Mouse (Mus musculus) forebrain, embryonic 15.5 days (tissue): Measurements from ENCODE around the gene Pkd1. TPM values are rescaled to one million over a fixed set of nuclear protein-coding genes. Genes with fewer than 3 reads are reported as not detected.

ENCODE experiments used
- ATAC-seq: fragments of 200-750 bp; cut with Nextera tagmentation; replicated peaks from 2 replicates; pipeline ENCODE4 v1.8.0; 2017; ENCODE audit warnings: mild to moderate bottlenecking, moderate TSS enrichment, moderate library complexity
- H3K27ac ChIP-seq: fragments of 300-500 bp; sonication (generic); replicated peaks from 2 replicates; pipeline ENCODE4 v1.5.1; 2015; ENCODE audit warnings: mild to moderate bottlenecking, inconsistent platforms
- H3K27me3 ChIP-seq: fragments of 300-500 bp; sonication (generic); 2 replicates; pipeline ENCODE4 v1.6.1; 2015; ENCODE audit warnings: inconsistent platforms
- H3K36me3 ChIP-seq: fragments of 300-500 bp; sonication (generic); 2 replicates; pipeline ENCODE4 v1.6.1; 2015; ENCODE audit warnings: mild to moderate bottlenecking, inconsistent platforms
- H3K4me1 ChIP-seq: fragments of 300-500 bp; sonication (generic); 2 replicates; pipeline ENCODE4 v1.6.1; 2015; ENCODE audit warnings: inconsistent platforms
- H3K4me2 ChIP-seq: fragments of 300-500 bp; sonication (generic); replicated peaks from 2 replicates; pipeline ENCODE4 v1.6.1; 2015; ENCODE audit warnings: mild to moderate bottlenecking, inconsistent platforms
- H3K4me3 ChIP-seq: fragments of 300-500 bp; sonication (generic); 2 replicates; pipeline ENCODE4 v1.5.1; 2015; ENCODE audit warnings: mild to moderate bottlenecking, inconsistent platforms
- H3K9ac ChIP-seq: fragments of 300-500 bp; sonication (generic); replicated peaks from 2 replicates; pipeline ENCODE4 v1.6.1; 2015; ENCODE audit warnings: mild to moderate bottlenecking, inconsistent platforms
- H3K9me3 ChIP-seq: fragments of 300-500 bp; sonication (generic); 2 replicates; pipeline ENCODE4 v1.6.1; 2016; ENCODE audit warnings: inconsistent platforms
- WGBS: fragments of 180-500 bp; shearing (Covaris S2); methylation state at CpG from one replicate; pipeline ENCODE4 v1.1.7; 2015; ENCODE audit warnings: mixed read lengths; 5-methylcytosine and 5-hydroxymethylcytosine counted together
- polyA plus RNA-seq: library from polyadenylated mRNA; unstranded; fragments of >200 nt; fragmentation: Nextera tagmentation; extraction: Ambion mirVana; gene quantifications from 2 replicates; pipeline ENCODE4 v1.2.1, GENCODE M21; 2015

The Pkd1 gene
- polyA plus RNA-seq, 1 experiment from 2014 or later: 22.9 TPM

DNA sequence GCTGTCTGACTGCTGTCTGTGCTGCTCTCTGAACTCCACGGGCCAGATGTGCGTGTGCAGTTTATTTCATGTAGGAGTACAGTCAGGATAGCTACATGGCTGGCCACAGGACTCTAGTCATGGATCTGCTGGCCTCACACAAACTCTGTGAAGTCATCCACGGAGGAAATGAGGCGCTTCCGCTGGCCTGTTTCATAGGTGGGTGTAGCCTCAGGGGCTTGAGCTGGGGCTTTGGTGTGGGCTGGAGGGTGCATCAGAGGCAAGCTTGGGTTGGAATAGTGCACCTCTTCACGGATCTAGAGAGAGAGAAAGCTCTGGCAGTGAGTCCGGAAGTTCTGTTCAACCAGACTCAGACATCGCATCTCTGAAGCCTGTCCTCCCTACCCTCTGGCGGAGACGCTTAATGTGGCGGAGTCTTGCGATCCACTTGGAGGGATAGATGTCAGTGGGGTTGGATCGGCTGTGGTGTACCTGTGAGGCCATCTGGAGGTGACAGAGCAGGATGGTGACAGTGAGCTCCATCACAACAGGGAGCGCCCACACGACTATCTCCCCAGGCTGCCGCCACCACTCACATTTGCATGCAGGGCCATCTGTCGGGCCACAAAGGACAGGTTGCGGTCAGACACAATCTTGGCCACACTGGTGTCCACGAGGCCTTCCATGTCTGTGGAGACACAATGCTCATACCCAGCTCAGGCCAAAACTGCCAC is 47.0 kb downstream of the Pkd1 start:
- Histone ChIP-seq H3K4me1 (no peaks in the 10 kb centered on the region), H3K36me3 (peaks cover 86% of the 10 kb centered on the region), H3K27me3 (no peaks in the 10 kb centered on the region), H3K4me3 (no peak overlapping the region), H3K4me2 (no peak overlapping the region), H3K27ac (no peak overlapping the region), H3K9ac (no peak overlapping the region), H3K9me3 (no peaks in the 10 kb centered on the region)
- 89% methylated on average over 19 of the region's 19 CpGs for whole genome bisulfite sequencing
- ATAC-seq: no peak

DNA sequence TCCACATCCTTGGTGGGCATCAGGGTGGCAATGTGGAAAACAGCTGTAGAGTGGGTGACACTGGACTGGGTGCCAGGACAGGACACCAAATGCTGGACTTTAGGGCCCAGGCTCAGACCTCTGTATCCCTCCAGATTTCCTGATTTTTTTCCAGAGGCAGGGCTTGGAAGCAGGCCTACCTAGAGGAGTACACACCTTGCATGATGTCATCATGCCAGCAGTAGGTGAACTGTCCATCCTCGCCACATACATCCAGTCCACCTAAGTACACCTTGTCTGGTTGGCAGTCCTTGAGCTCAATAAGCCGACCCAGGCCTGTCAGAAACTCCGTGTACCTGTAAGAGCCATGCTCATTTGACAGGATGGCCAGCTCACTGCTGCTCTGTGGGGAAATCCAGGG is 48.4 kb downstream of the Pkd1 start:
- H3K4me2 ChIP-seq: no peak overlapping the region
- ATAC-seq: no peak
- no peak overlapping the region for H3K27ac ChIP-seq
- no peaks in the 10 kb centered on the region for H3K27me3 ChIP-seq
- no peak overlapping the region for H3K4me3 ChIP-seq
- 87% methylated on average over 3 of the region's 3 CpGs for WGBS
- H3K4me1 ChIP-seq: no peaks in the 10 kb centered on the region
- H3K36me3 ChIP-seq: peaks cover 87% of the 10 kb centered on the region
- no peaks in the 10 kb centered on the region for H3K9me3 ChIP-seq
- H3K9ac ChIP-seq: no peak overlapping the region

GRCm38 (mm10) chr17:24600502-24600901 is 50.9 kb downstream of the Pkd1 start:
- no peak for ATAC-seq
- Histone ChIP-seq H3K4me1 (no peaks in the 10 kb centered on the region), H3K27me3 (no peaks in the 10 kb centered on the region), H3K27ac (no peak overlapping the region), H3K9ac (no peak overlapping the region), H3K36me3 (peaks cover 82% of the 10 kb centered on the region), H3K9me3 (no peaks in the 10 kb centered on the region), H3K4me2 (no peak overlapping the region), H3K4me3 (no peak overlapping the region)
- 98% methylated on average over 4 of the region's 4 CpGs for WGBS

GRCm38 (mm10) chr17:24603961-24604360 is 54.3 kb downstream of the Pkd1 start:
- WGBS: 95% methylated on average over 8 of the region's 8 CpGs
- no peak overlapping the region for H3K27ac ChIP-seq
- H3K9ac ChIP-seq: no peak overlapping the region
- H3K9me3 ChIP-seq: no peaks in the 10 kb centered on the region
- peaks cover 78% of the 10 kb centered on the region for H3K36me3 ChIP-seq
- no peaks in the 10 kb centered on the region for H3K27me3 ChIP-seq
- no peak overlapping the region for H3K4me2 ChIP-seq
- no peaks in the 10 kb centered on the region for H3K4me1 ChIP-seq
- no peak for ATAC-seq
- H3K4me3 ChIP-seq: no peak overlapping the region

- no peaks in the 10 kb centered on the region for H3K4me1 ChIP-seq
- no peak overlapping the region for H3K4me3 ChIP-seq
- H3K4me2 ChIP-seq: no peak overlapping the region
- H3K36me3 ChIP-seq: peaks cover 74% of the 10 kb centered on the region
- no peak for ATAC-seq
- H3K9me3 ChIP-seq: no peaks in the 10 kb centered on the region
- 93% methylated on average over 3 of the region's 3 CpGs for WGBS
- H3K27me3 ChIP-seq: no peaks in the 10 kb centered on the region
- H3K27ac ChIP-seq: no peak overlapping the region
- no peak overlapping the region for H3K9ac ChIP-seq
Measured at GRCm38 (mm10) chr17:24604557-24604956, 54.9 kb downstream of the Pkd1 start.

- Histone ChIP-seq H3K27me3 (no peaks in the 10 kb centered on the region), H3K9me3 (no peaks in the 10 kb centered on the region), H3K36me3 (peaks cover 60% of the 10 kb centered on the region), H3K4me2 (no peak overlapping the region), H3K4me3 (no peak overlapping the region), H3K27ac (no peak overlapping the region), H3K4me1 (no peaks in the 10 kb centered on the region), H3K9ac (no peak overlapping the region)
- WGBS: 90% methylated on average over 4 of the region's 4 CpGs
- ATAC-seq: no peak
Measured at GRCm38 (mm10) chr17:24608370-24608769, 58.7 kb downstream of the Pkd1 start.

- WGBS: 94% methylated on average over 8 of the region's 8 CpGs
- no peak overlapping the region for H3K9ac ChIP-seq
- H3K4me2 ChIP-seq: no peak overlapping the region
- H3K4me3 ChIP-seq: no peak overlapping the region
- H3K9me3 ChIP-seq: no peaks in the 10 kb centered on the region
- H3K36me3 ChIP-seq: peaks cover 63% of the 10 kb centered on the region
- no peaks in the 10 kb centered on the region for H3K27me3 ChIP-seq
- no peak overlapping the region for H3K27ac ChIP-seq
- no peak for ATAC-seq
- H3K4me1 ChIP-seq: no peaks in the 10 kb centered on the region
Measured at GRCm38 (mm10) chr17:24608874-24609273, 59.2 kb downstream of the Pkd1 start.

DNA sequence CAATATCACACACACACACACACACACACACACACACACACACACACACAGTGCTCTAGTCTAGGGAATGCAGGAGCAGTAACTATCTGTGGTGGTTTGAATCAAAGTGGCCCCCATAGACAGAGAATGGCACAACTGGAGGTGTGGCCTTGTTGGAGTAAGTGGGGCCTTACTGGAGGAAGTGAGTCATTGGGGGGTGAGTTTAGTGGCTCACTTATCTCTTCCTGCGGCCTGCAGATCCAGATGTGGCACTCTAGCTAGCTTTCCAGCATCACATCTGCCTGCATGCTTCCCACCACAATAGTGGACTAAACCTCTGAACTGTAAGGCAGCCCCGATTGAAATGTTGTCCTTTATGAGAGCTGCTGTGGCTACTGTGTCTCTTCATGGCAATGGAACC is 61.1 kb downstream of the Pkd1 start:
- no peak for ATAC-seq
- Histone ChIP-seq H3K27ac (no peak overlapping the region), H3K27me3 (no peaks in the 10 kb centered on the region), H3K9me3 (no peaks in the 10 kb centered on the region), H3K4me3 (no peak overlapping the region), H3K4me1 (no peaks in the 10 kb centered on the region), H3K36me3 (peaks cover 64% of the 10 kb centered on the region), H3K9ac (no peak overlapping the region), H3K4me2 (no peak overlapping the region)
- 100% methylated on average over 2 of the region's 2 CpGs for WGBS

- Histone ChIP-seq H3K27me3 (no peaks in the 10 kb centered on the region), H3K27ac (no peak overlapping the region), H3K36me3 (peaks cover 83% of the 10 kb centered on the region), H3K9ac (no peak overlapping the region), H3K4me3 (no peak overlapping the region), H3K9me3 (no peaks in the 10 kb centered on the region), H3K4me1 (no peaks in the 10 kb centered on the region), H3K4me2 (no peak overlapping the region)
- ATAC-seq: no peak
- 89% methylated on average over 14 of the region's 14 CpGs for WGBS
Measured at GRCm38 (mm10) chr17:24617561-24618194, 68.0 kb downstream of the Pkd1 start.

DNA sequence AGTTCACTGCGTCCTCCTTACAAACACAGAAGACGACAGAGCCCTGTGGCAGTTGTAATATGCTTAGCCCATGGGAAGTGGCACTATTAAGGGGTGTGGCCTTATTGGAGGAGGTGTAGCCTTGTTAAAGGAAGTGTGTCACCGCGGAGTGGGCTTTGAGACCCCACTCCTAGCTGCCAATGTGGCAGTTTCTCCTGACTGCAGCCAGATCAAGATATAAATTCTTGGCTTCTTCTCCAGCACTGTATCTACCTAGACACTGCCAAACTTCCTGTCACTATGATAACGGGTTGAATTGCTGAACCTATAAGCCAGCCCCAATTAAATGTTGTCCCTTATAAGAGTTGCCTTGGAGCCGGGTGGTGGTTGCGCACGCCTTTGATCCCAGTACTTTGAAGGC is 75.8 kb downstream of the Pkd1 start:
- H3K4me3 ChIP-seq: no peak overlapping the region
- no peaks in the 10 kb centered on the region for H3K27me3 ChIP-seq
- no peak overlapping the region for H3K4me2 ChIP-seq
- no peaks in the 10 kb centered on the region for H3K9me3 ChIP-seq
- H3K4me1 ChIP-seq: no peaks in the 10 kb centered on the region
- peaks cover 93% of the 10 kb centered on the region for H3K36me3 ChIP-seq
- no peak overlapping the region for H3K9ac ChIP-seq
- no peak for ATAC-seq
- H3K27ac ChIP-seq: no peak overlapping the region
- WGBS: 92% methylated on average over 8 of the region's 8 CpGs

DNA sequence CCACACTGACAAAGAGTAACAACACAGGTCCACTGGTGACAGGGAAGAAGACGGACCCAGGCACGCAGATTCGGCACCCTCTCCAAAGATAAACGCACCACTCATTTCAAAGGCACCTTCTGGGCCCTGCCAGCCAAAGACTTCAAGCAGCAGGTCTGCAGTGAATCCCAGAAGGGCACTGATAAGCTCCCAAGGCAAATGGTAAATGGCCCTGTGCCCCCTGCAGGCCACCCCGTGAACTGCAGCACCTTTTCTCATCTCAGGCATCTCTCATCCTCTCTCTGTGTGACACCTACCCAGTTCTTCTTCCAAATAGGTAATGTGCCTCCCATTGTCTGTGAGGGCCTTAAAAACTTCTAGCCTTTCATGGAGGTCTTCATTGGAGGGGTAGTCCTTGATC is 79.0 kb downstream of the Pkd1 start:
- no peak overlapping the region for H3K4me3 ChIP-seq
- no peaks in the 10 kb centered on the region for H3K9me3 ChIP-seq
- H3K27me3 ChIP-seq: no peaks in the 10 kb centered on the region
- WGBS: 57% methylated on average over 5 of the region's 5 CpGs
- no peak for ATAC-seq
- peaks cover 18% of the 10 kb centered on the region for H3K4me1 ChIP-seq
- H3K36me3 ChIP-seq: peaks cover 66% of the 10 kb centered on the region
- no peak overlapping the region for H3K9ac ChIP-seq
- H3K4me2 ChIP-seq: no peak overlapping the region
- no peak overlapping the region for H3K27ac ChIP-seq

DNA sequence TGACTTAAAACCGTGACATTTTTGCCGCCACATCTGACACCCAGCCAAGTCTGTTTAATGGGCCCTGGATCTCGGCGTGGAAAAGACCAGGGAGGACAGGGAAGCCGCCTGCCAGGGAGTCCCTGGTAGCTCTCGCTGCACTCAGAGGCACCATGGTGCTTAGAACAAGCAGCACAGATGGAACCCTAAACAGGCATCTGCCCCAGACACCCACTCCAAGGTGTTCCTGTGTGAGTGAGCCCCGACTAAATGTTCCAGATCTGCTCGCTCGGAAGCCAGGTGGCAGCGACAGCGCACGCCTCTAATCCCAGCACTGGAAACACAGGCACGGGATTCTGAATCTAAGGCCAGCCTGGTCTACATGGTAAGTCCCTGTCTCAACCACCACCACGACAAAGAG is 80.4 kb downstream of the Pkd1 start:
- no peaks in the 10 kb centered on the region for H3K9me3 ChIP-seq
- no peak overlapping the region for H3K27ac ChIP-seq
- H3K9ac ChIP-seq: no peak overlapping the region
- peaks cover 54% of the 10 kb centered on the region for H3K36me3 ChIP-seq
- peaks cover 18% of the 10 kb centered on the region for H3K4me1 ChIP-seq
- no peaks in the 10 kb centered on the region for H3K27me3 ChIP-seq
- no peak overlapping the region for H3K4me3 ChIP-seq
- 87% methylated on average over 14 of the region's 14 CpGs for WGBS
- H3K4me2 ChIP-seq: no peak overlapping the region
- no peak for ATAC-seq
